In genomic region chr3:53226223-53226622, GRCm38 (mm10) we compare ENCODE assay signal across 19 mouse cellular contexts.
DNase-seq lines count a peak whose midpoint lies in the region; ATAC-seq lines count a peak whose summit lies in the region.
"Had no signal": no experiment of that assay in that cellular context is flagged by ENCODE, and none has a peak within 500 bp of the region (broad histone marks: within the 10 kb centered on the region; RNA-seq: fewer than 3 reads in every experiment).

No protein-coding gene starts in this region.

- peak overlapping the region; percentile 23 for H3K4me2 ChIP-seq in heart, embryonic 12.5 days
- no peak overlapping the region for H3K4me2 ChIP-seq in hindbrain, embryonic 14.5 days (replicated peaks)
- no peak overlapping the region for H3K4me2 ChIP-seq in hindbrain, embryonic 11.5 days (replicated peaks; ENCODE audit: low read depth, low read length)
- H3K4me2 ChIP-seq in midbrain, embryonic 14.5 days (ENCODE audit: low read length): no peak overlapping the region
- H3K4me2 ChIP-seq in midbrain, embryonic 11.5 days: no peak overlapping the region
- no peak overlapping the region for H3K4me2 ChIP-seq in neural tube, embryonic 15.5 days
- H3K4me2 ChIP-seq: limb, embryonic 12.5 days had no signal

- H3K4me1 ChIP-seq in heart, embryonic 12.5 days (replicated peaks): peaks cover 68% of the 10 kb centered on the region
- no peaks in the 10 kb centered on the region for H3K4me1 ChIP-seq in hindbrain, embryonic 14.5 days (replicated peaks; ENCODE audit: control insufficient read depth, insufficient read depth, low read length)
- H3K4me1 ChIP-seq in hindbrain, embryonic 11.5 days (replicated peaks; ENCODE audit: control insufficient read depth, insufficient read depth, low read length): no peaks in the 10 kb centered on the region
- H3K4me1 ChIP-seq in midbrain, embryonic 14.5 days (ENCODE audit: control insufficient read depth, insufficient read depth, low read length): no peaks in the 10 kb centered on the region
- H3K4me1 ChIP-seq in midbrain, embryonic 11.5 days (ENCODE audit: control insufficient read depth, insufficient read depth, low read length): no peaks in the 10 kb centered on the region; the same call in 1 of the 2 replicates
- peaks cover 9% of the 10 kb centered on the region; the same call in 1 of the 2 replicates for H3K4me1 ChIP-seq in neural tube, embryonic 15.5 days

- DNase-seq in heart, postnatal 10 days: no peak
- no peak for DNase-seq in hindbrain, embryonic 14.5 days (ENCODE audit: low spot score)
- no peak for DNase-seq in hindbrain, embryonic 11.5 days (ENCODE audit: low spot score)
- DNase-seq in midbrain, embryonic 14.5 days: no peak
- DNase-seq in midbrain, embryonic 11.5 days (ENCODE audit: low spot score, missing footprints): no peak
- DNase-seq: adrenal gland, postnatal 10 days; kidney, postnatal 36 days; layer of hippocampus, adult 9-11 months; right cerebral cortex, adult 18-20 months; thymus, adult 18-20 months had no signal

- H3K36me3 ChIP-seq in heart, embryonic 12.5 days: no peaks in the 10 kb centered on the region
- no peaks in the 10 kb centered on the region for H3K36me3 ChIP-seq in hindbrain, embryonic 14.5 days (replicated peaks; ENCODE audit: control insufficient read depth, insufficient read depth)
- H3K36me3 ChIP-seq in hindbrain, embryonic 11.5 days (ENCODE audit: control insufficient read depth, insufficient read depth, low read length): no peaks in the 10 kb centered on the region
- no peaks in the 10 kb centered on the region for H3K36me3 ChIP-seq in midbrain, embryonic 14.5 days (ENCODE audit: control insufficient read depth, insufficient read depth, low read length)
- H3K36me3 ChIP-seq in midbrain, embryonic 11.5 days (ENCODE audit: control insufficient read depth, insufficient read depth, low read length): no peaks in the 10 kb centered on the region
- H3K36me3 ChIP-seq in neural tube, embryonic 15.5 days: no peaks in the 10 kb centered on the region
- H3K36me3 ChIP-seq: limb, embryonic 12.5 days; midbrain, embryonic 10.5 days had no signal

- H3K27me3 ChIP-seq in heart, embryonic 12.5 days (replicated peaks): no peaks in the 10 kb centered on the region
- H3K27me3 ChIP-seq in hindbrain, embryonic 14.5 days (ENCODE audit: control insufficient read depth, insufficient read depth, low read length): no peaks in the 10 kb centered on the region
- no peaks in the 10 kb centered on the region for H3K27me3 ChIP-seq in hindbrain, embryonic 11.5 days (ENCODE audit: control insufficient read depth, insufficient read depth, low read length)
- H3K27me3 ChIP-seq in midbrain, embryonic 14.5 days (ENCODE audit: control insufficient read depth, insufficient read depth, low read length): no peaks in the 10 kb centered on the region
- no peaks in the 10 kb centered on the region for H3K27me3 ChIP-seq in midbrain, embryonic 11.5 days (ENCODE audit: control insufficient read depth, insufficient read depth, low read length)
- H3K27me3 ChIP-seq in neural tube, embryonic 15.5 days (replicated peaks): no peaks in the 10 kb centered on the region
- H3K27me3 ChIP-seq: limb, embryonic 12.5 days had no signal

- peak overlapping the region; percentile 84 for H3K27ac ChIP-seq in heart, embryonic 12.5 days (ENCODE audit: poor library complexity, severe bottlenecking)
- H3K27ac ChIP-seq in hindbrain, embryonic 14.5 days: peak overlapping the region; percentile 57
- H3K27ac ChIP-seq in hindbrain, embryonic 11.5 days (ENCODE audit: low read depth, low read length): no peak overlapping the region
- H3K27ac ChIP-seq in midbrain, embryonic 14.5 days (replicated peaks; ENCODE audit: low read depth, low read length): 0 out of 2 replicates have a peak overlapping the region, but pooled peaks have one; percentile 26
- H3K27ac ChIP-seq in midbrain, embryonic 11.5 days (ENCODE audit: low read depth, low read length): no peak overlapping the region
- peak overlapping the region; percentile 46; the same call in 1 of the 2 replicates for H3K27ac ChIP-seq in neural tube, embryonic 15.5 days (replicated peaks)
- H3K27ac ChIP-seq: limb, embryonic 12.5 days; liver, embryonic 14.5 days; midbrain, embryonic 10.5 days had no signal

- intact Hi-C loops in heart, postnatal 10 days (cut with DNase I): loop anchor here (5.0 kb wide), 1 partner anchor 184 kb away; the partner anchor contains the start of gene Lhfp

- H3K4me3 ChIP-seq in heart, embryonic 12.5 days: no peak overlapping the region
- no peak overlapping the region for H3K4me3 ChIP-seq in hindbrain, embryonic 14.5 days (replicated peaks; ENCODE audit: low read length)
- no peak overlapping the region for H3K4me3 ChIP-seq in hindbrain, embryonic 11.5 days (ENCODE audit: low read depth, low read length)
- H3K4me3 ChIP-seq in midbrain, embryonic 14.5 days (replicated peaks; ENCODE audit: low read depth, low read length): no peak overlapping the region
- no peak overlapping the region for H3K4me3 ChIP-seq in midbrain, embryonic 11.5 days (ENCODE audit: low read depth, low read length)
- no peak overlapping the region for H3K4me3 ChIP-seq in neural tube, embryonic 15.5 days (replicated peaks)
- H3K4me3 ChIP-seq: erythroblast, embryonic 14.5 days; limb, embryonic 12.5 days; midbrain, embryonic 10.5 days; myocyte had no signal

- 0 out of 2 replicates have a peak, but pooled peaks have one; percentile 37 for ATAC-seq in heart, embryonic 12.5 days (ENCODE audit: insufficient number of reproducible peaks, low FRiP score)
- no peak for ATAC-seq in hindbrain, embryonic 14.5 days (ENCODE audit: low FRiP score)
- no peak for ATAC-seq in hindbrain, embryonic 11.5 days (ENCODE audit: low FRiP score)
- no peak for ATAC-seq in midbrain, embryonic 14.5 days (ENCODE audit: low FRiP score, low TSS enrichment)
- no peak for ATAC-seq in midbrain, embryonic 11.5 days (ENCODE audit: low FRiP score)
- ATAC-seq in neural tube, embryonic 15.5 days (ENCODE audit: low FRiP score): no peak
- ATAC-seq: forebrain, embryonic 16.5 days; intestine, embryonic 16.5 days had no signal

- no peak overlapping the region for H3K9ac ChIP-seq in heart, embryonic 12.5 days
- no peak overlapping the region for H3K9ac ChIP-seq in hindbrain, embryonic 14.5 days
- H3K9ac ChIP-seq in hindbrain, embryonic 11.5 days (ENCODE audit: low read depth, low read length): no peak overlapping the region
- no peak overlapping the region for H3K9ac ChIP-seq in midbrain, embryonic 14.5 days (replicated peaks; ENCODE audit: low read length)
- H3K9ac ChIP-seq in midbrain, embryonic 11.5 days (ENCODE audit: low read length): no peak overlapping the region
- no peak overlapping the region for H3K9ac ChIP-seq in neural tube, embryonic 15.5 days (replicated peaks)
- H3K9ac ChIP-seq: limb, embryonic 12.5 days; liver, embryonic 14.5 days had no signal

- H3K9me3 ChIP-seq in heart, embryonic 12.5 days (replicated peaks): no peaks in the 10 kb centered on the region
- no peaks in the 10 kb centered on the region for H3K9me3 ChIP-seq in hindbrain, embryonic 14.5 days (ENCODE audit: control insufficient read depth, low read length)
- no peaks in the 10 kb centered on the region for H3K9me3 ChIP-seq in hindbrain, embryonic 11.5 days (ENCODE audit: control insufficient read depth, low read length)
- H3K9me3 ChIP-seq in midbrain, embryonic 14.5 days (ENCODE audit: control insufficient read depth, low read length): no peaks in the 10 kb centered on the region
- no peaks in the 10 kb centered on the region for H3K9me3 ChIP-seq in midbrain, embryonic 11.5 days (ENCODE audit: control insufficient read depth, low read length)
- no peaks in the 10 kb centered on the region for H3K9me3 ChIP-seq in neural tube, embryonic 15.5 days (replicated peaks)
- H3K9me3 ChIP-seq: limb, embryonic 12.5 days; midbrain, embryonic 10.5 days had no signal

- 66% methylated on average over 6 of the region's 6 CpGs for WGBS in heart, embryonic 12.5 days
- WGBS in hindbrain, embryonic 14.5 days: 51% methylated on average over 6 of the region's 6 CpGs
- WGBS in hindbrain, embryonic 11.5 days: 80% methylated on average over 6 of the region's 6 CpGs
- 59% methylated on average over 6 of the region's 6 CpGs for WGBS in midbrain, embryonic 14.5 days
- WGBS in midbrain, embryonic 11.5 days: 90% methylated on average over 6 of the region's 6 CpGs
- WGBS in neural tube, embryonic 15.5 days: 34% methylated on average over 6 of the region's 6 CpGs

Comparison
In these comparisons a context has a peak if more than half of its experiments do, and no peak if none do; other contexts are left out.
1. H3K27ac ChIP-seq: peak in heart, embryonic 12.5 days (single experiment), hindbrain, embryonic 14.5 days (single experiment), midbrain, embryonic 14.5 days (single experiment) and neural tube, embryonic 15.5 days (single experiment); none in hindbrain, embryonic 11.5 days (single experiment) and midbrain, embryonic 11.5 days (single experiment).